Mouse (Mus musculus) MEL (cell line): ENCODE data around the gene Rinl.

Experiments used
- CHD1 ChIP-seq: IDR thresholded peaks from 2 replicates; pipeline ENCODE4 v1.6.1; 2012; ENCODE audit warnings: low read depth, mild to moderate bottlenecking, inconsistent platforms, low read length, improper control_type of control experiment
- CTCF ChIP-seq, 3 experiments: IDR thresholded peaks in 2 of 3; conservative IDR thresholded peaks in 1 of 3; 2 replicates each; pipeline ENCODE4 v1.5.1; 2011 to 2012; ENCODE audit warnings: low read length in 3 of 3, low read depth in 2 of 3, mild to moderate bottlenecking in 2 of 3, improper control_type of control experiment in 1 of 3, inconsistent platforms in 1 of 3, mixed read lengths in 1 of 3, moderate library complexity in 1 of 3; ENCODE audit not compliant: control insufficient read depth in 1 of 3, insufficient read depth in 1 of 3, poor library complexity in 1 of 3, severe bottlenecking in 1 of 3
- EP300 ChIP-seq, 2 experiments: IDR thresholded peaks; 2 replicates each; pipeline ENCODE4 v1.6.1; 2011; ENCODE audit warnings: improper control_type of control experiment in 2 of 2, low read length in 2 of 2, low read depth in 1 of 2, mild to moderate bottlenecking in 1 of 2
- POLR2A ChIP-seq, 2 experiments: IDR thresholded peaks; 2 replicates each; pipeline ENCODE4 v1.6.1; 2011 to 2012; ENCODE audit warnings: low read length in 2 of 2, mild to moderate bottlenecking in 2 of 2, control low read depth in 1 of 2, improper control_type of control experiment in 1 of 2, low read depth in 1 of 2, moderate library complexity in 1 of 2; ENCODE audit not compliant: control insufficient read depth in 1 of 2, insufficient read depth in 1 of 2, poor library complexity in 1 of 2
- SMC3 ChIP-seq: IDR thresholded peaks from 2 replicates; pipeline ENCODE4 v1.6.1; 2011; ENCODE audit warnings: low read depth, low read length, improper control_type of control experiment
- TAL1 ChIP-seq: IDR thresholded peaks from 2 replicates; pipeline ENCODE4 v1.6.1; 2012; ENCODE audit warnings: mild to moderate bottlenecking, inconsistent platforms, low read length, moderate library complexity, mixed read lengths

GRCm38 (mm10) chr7:28822993-28823903 is 34.5 kb downstream of the Rinl start:
- TF ChIP-seq POLR2A (IDR thresholded peaks at IDR 0.05; ENCODE audit: control insufficient read depth in 1 of 2, insufficient read depth in 1 of 2, low read depth in 1 of 2, low read length in 2 of 2, poor library complexity in 1 of 2) (peak in 1 of 2 experiments; percentile 40; a peak in 1 of 4 replicates), TAL1 (peak; percentile 7; the same call in 1 of the 2 replicates), SMC3 (no peak), EP300 (IDR thresholded peaks at IDR 0.05; ENCODE audit: low read depth in 1 of 2, low read length in 2 of 2) (peak in 1 of 2 experiments; percentile 21; a peak in 1 of 4 replicates), CHD1 (no peak), CTCF (IDR thresholded peaks at IDR 0.05 in 2 of 3, conservative IDR thresholded peaks at IDR 0.05 in 1 of 3; ENCODE audit: control insufficient read depth in 1 of 3, insufficient read depth in 1 of 3, low read depth in 2 of 3, low read length in 3 of 3, poor library complexity in 1 of 3, severe bottlenecking in 1 of 3) (no peak)
